Mouse (Mus musculus) hindbrain, embryonic 16.5 days (tissue): ENCODE measurements around the gene Mbd3. TPM values are rescaled to one million over a fixed set of nuclear protein-coding genes. Genes with fewer than 3 reads are reported as not detected.

Experiments used
- ATAC-seq: fragments of 200-750 bp; cut with Nextera tagmentation; 2 replicates; pipeline ENCODE4 v1.8.0; 2017; ENCODE audit warnings: moderate TSS enrichment, moderate library complexity
- H3K27ac ChIP-seq: fragments of 300-500 bp; sonication (generic); 2 replicates; pipeline ENCODE4 v1.5.1; 2014; ENCODE audit warnings: low read depth, mild to moderate bottlenecking, control low read depth, low read length, moderate library complexity
- H3K27me3 ChIP-seq: fragments of 300-500 bp; sonication (generic); replicated peaks from 2 replicates; pipeline ENCODE4 v1.6.1; 2014; ENCODE audit warnings: low read length; ENCODE audit not compliant: control insufficient read depth, insufficient read depth
- H3K36me3 ChIP-seq: fragments of 300-500 bp; sonication (generic); 2 replicates; pipeline ENCODE4 v1.6.1; 2014; ENCODE audit warnings: mild to moderate bottlenecking, low read length, moderate library complexity, mixed read lengths; ENCODE audit not compliant: control insufficient read depth, insufficient read depth
- H3K4me1 ChIP-seq: fragments of 300-500 bp; sonication (generic); 2 replicates; pipeline ENCODE4 v1.6.1; 2014; ENCODE audit warnings: low read depth, low read length; ENCODE audit not compliant: control insufficient read depth, insufficient read depth
- H3K4me2 ChIP-seq: fragments of 300-500 bp; sonication (generic); 2 replicates; pipeline ENCODE4 v1.6.1; 2014; ENCODE audit warnings: mild to moderate bottlenecking, low read length, control low read depth, moderate library complexity
- H3K4me3 ChIP-seq: fragments of 300-500 bp; sonication (generic); 2 replicates; pipeline ENCODE4 v1.5.1; 2014; ENCODE audit warnings: mild to moderate bottlenecking, low read length, control low read depth, moderate library complexity
- H3K9ac ChIP-seq: fragments of 300-500 bp; sonication (generic); 2 replicates; pipeline ENCODE4 v1.6.1; 2014; ENCODE audit warnings: low read depth, mild to moderate bottlenecking, control low read depth, low read length, moderate library complexity
- H3K9me3 ChIP-seq: fragments of 300-500 bp; sonication (generic); 2 replicates; pipeline ENCODE4 v1.6.1; 2014; ENCODE audit warnings: mild to moderate bottlenecking, low read length, moderate library complexity; ENCODE audit not compliant: control insufficient read depth
- WGBS: fragments of 180-500 bp; shearing (Covaris S2); extraction: QIAGEN DNeasy Blood & Tissue Kit; methylation state at CpG from one replicate; pipeline ENCODE4 v1.1.7; 2014; 5-methylcytosine and 5-hydroxymethylcytosine counted together
- polyA plus RNA-seq: library from polyadenylated mRNA; unstranded; fragments of >200 nt; fragmentation: Nextera tagmentation; extraction: Ambion mirVana; gene quantifications from 2 replicates; pipeline ENCODE4 v1.2.1, GENCODE M21; 2015

Gene Mbd3
- polyA plus RNA-seq, 1 experiment from 2014 or later: 196 TPM

GRCm38 (mm10) chr10:80430375-80430980, 31.1 kb upstream of the Mbd3 start:
- H3K9ac ChIP-seq: no peak overlapping the region; the same call in 1 of the 2 replicates
- H3K9me3 ChIP-seq: no peaks in the 10 kb centered on the region
- peaks cover 37% of the 10 kb centered on the region for H3K36me3 ChIP-seq
- no peak overlapping the region for H3K27ac ChIP-seq
- no peak overlapping the region for H3K4me3 ChIP-seq
- no peak overlapping the region for H3K4me2 ChIP-seq
- 72% methylated on average over 8 of the region's 8 CpGs for WGBS
- peaks cover 19% of the 10 kb centered on the region for H3K4me1 ChIP-seq
- no peaks in the 10 kb centered on the region for H3K27me3 ChIP-seq
- ATAC-seq: no peak

DNA sequence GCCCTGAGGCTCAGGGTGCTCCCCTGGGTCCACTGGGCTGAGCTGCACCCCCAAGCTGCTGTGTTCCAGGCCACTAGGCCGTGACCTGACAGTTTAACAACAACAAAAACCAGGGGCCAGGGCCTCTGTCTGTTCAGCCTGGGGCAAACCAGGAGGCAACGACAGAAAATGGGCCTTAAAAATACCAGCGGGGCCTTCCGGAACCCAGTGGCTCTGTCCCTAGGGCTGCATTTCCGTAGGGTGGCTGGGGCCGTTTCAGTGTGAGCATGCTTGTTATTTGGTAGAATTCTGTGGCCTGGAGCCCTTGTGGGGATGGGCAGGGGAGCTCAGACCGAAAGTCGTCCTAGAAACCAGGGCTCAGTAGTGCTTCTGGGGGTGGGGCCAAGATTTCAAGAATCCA, 30.4 kb upstream of the Mbd3 start:
- peaks cover 19% of the 10 kb centered on the region for H3K4me1 ChIP-seq
- no peak overlapping the region for H3K27ac ChIP-seq
- H3K9me3 ChIP-seq: no peaks in the 10 kb centered on the region
- no peak overlapping the region for H3K4me3 ChIP-seq
- no peak for ATAC-seq
- H3K9ac ChIP-seq: no peak overlapping the region; the same call in 1 of the 2 replicates
- WGBS: 84% methylated on average over 8 of the region's 8 CpGs
- H3K4me2 ChIP-seq: no peak overlapping the region
- H3K36me3 ChIP-seq: peaks cover 42% of the 10 kb centered on the region
- no peaks in the 10 kb centered on the region for H3K27me3 ChIP-seq

GRCm38 (mm10) chr10:80425041-80425440, 25.7 kb upstream of the Mbd3 start:
- Histone ChIP-seq H3K9ac (no peak overlapping the region), H3K27me3 (no peaks in the 10 kb centered on the region), H3K27ac (no peak overlapping the region), H3K9me3 (no peaks in the 10 kb centered on the region), H3K36me3 (peaks cover 53% of the 10 kb centered on the region), H3K4me3 (no peak overlapping the region), H3K4me2 (no peak overlapping the region), H3K4me1 (peaks cover 5% of the 10 kb centered on the region; the same call in 1 of the 2 replicates)
- 93% methylated on average over 3 of the region's 3 CpGs for WGBS
- no peak for ATAC-seq

GRCm38 (mm10) chr10:80423562-80423961, 24.2 kb upstream of the Mbd3 start:
- no peak overlapping the region for H3K27ac ChIP-seq
- no peak overlapping the region for H3K9ac ChIP-seq
- H3K4me1 ChIP-seq: peaks cover 7% of the 10 kb centered on the region
- no peak overlapping the region for H3K4me3 ChIP-seq
- WGBS: 48% methylated on average over 4 of the region's 4 CpGs
- H3K27me3 ChIP-seq: no peaks in the 10 kb centered on the region
- H3K4me2 ChIP-seq: no peak overlapping the region
- peaks cover 47% of the 10 kb centered on the region for H3K36me3 ChIP-seq
- no peaks in the 10 kb centered on the region for H3K9me3 ChIP-seq
- no peak for ATAC-seq

DNA sequence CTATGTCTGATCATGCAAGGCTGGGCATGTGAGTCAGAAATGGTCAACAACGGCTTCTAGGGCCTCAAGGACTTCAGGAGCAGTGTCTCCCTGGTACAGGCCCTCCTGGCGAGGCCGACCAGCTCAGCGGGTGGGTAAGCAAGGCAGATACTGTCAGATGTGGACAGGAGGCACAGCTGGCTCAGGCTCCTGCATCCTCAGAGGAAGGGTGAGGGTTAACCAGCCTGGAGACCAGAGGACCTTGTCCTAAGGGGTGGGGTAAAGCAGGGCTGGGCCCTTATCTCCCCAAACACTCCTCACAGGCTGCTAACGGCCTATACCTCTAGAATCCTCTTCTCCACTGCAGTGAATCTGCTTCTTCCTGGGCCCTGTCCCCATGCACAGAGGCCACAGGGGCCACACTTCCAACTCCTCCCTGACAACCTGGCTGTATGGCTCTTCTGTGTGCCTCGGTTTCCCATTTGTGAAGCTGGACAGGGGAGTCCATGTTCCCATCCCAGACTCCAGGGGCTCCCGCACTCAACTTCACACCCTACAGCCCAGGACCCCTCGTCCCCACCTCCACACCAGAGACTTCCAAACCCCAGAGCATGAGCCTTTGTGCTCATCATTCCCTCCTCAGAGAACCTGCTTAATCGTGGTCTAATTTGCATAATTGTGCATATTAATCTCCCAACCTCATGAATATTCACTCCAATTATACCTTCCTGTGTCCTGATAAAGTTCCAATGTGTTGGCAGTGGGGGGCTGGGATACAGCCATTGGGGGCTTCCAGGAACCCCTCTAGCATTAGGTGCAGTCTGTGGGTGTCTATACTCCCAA, 22.5 kb upstream of the Mbd3 start:
- H3K4me2 ChIP-seq: no peak overlapping the region
- H3K27ac ChIP-seq: no peak overlapping the region; the same call in 1 of the 2 replicates
- no peaks in the 10 kb centered on the region for H3K9me3 ChIP-seq
- 67% methylated on average over 9 of the region's 9 CpGs for WGBS
- H3K36me3 ChIP-seq: peaks cover 42% of the 10 kb centered on the region
- H3K4me3 ChIP-seq: no peak overlapping the region
- H3K4me1 ChIP-seq: peaks cover 10% of the 10 kb centered on the region
- no peaks in the 10 kb centered on the region for H3K27me3 ChIP-seq
- no peak overlapping the region for H3K9ac ChIP-seq
- ATAC-seq: no peak

DNA sequence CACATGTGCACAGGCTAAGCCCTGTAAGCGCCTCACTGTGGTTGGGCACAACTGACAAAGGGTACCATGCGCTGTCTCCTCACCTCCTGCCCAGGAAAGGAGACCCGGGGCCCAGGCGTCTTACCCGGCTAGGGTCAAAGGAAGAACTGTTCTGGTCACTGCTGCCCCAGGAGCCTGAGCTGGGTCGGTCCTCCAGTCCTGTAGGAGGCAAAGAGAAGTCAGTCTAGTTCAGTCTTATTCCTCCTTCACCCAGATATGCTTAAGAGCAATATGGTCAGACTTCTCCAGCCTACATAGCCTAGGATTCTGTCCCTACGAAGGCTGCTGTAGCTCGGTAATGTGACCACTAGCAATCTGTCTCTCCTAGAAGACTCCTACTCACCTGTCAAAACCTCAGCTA, 21.9 kb upstream of the Mbd3 start:
- ATAC-seq: no peak
- Histone ChIP-seq H3K27ac (no peak overlapping the region), H3K27me3 (no peaks in the 10 kb centered on the region), H3K4me3 (no peak overlapping the region), H3K9ac (no peak overlapping the region), H3K9me3 (no peaks in the 10 kb centered on the region), H3K36me3 (peaks cover 42% of the 10 kb centered on the region), H3K4me1 (peaks cover 10% of the 10 kb centered on the region), H3K4me2 (no peak overlapping the region)
- WGBS: 92% methylated on average over 8 of the region's 8 CpGs

GRCm38 (mm10) chr10:80420729-80421128, 21.4 kb upstream of the Mbd3 start:
- Histone ChIP-seq H3K9ac (no peak overlapping the region), H3K4me2 (no peak overlapping the region), H3K4me3 (no peak overlapping the region), H3K36me3 (peaks cover 43% of the 10 kb centered on the region), H3K4me1 (peaks cover 10% of the 10 kb centered on the region), H3K27ac (no peak overlapping the region), H3K27me3 (no peaks in the 10 kb centered on the region), H3K9me3 (no peaks in the 10 kb centered on the region)
- ATAC-seq: no peak
- WGBS: 92% methylated on average over 10 of the region's 10 CpGs

GRCm38 (mm10) chr10:80419419-80419818, 20.1 kb upstream of the Mbd3 start:
- WGBS: 56% methylated on average over 8 of the region's 8 CpGs
- H3K9ac ChIP-seq: 0 out of 2 replicates have a peak overlapping the region, but pooled peaks have one; percentile 14
- ATAC-seq: no peak
- H3K9me3 ChIP-seq: no peaks in the 10 kb centered on the region
- H3K27me3 ChIP-seq: no peaks in the 10 kb centered on the region
- H3K4me1 ChIP-seq: peaks cover 10% of the 10 kb centered on the region
- peaks cover 48% of the 10 kb centered on the region for H3K36me3 ChIP-seq
- no peak overlapping the region; the same call in 1 of the 2 replicates for H3K27ac ChIP-seq
- no peak overlapping the region for H3K4me2 ChIP-seq
- no peak overlapping the region for H3K4me3 ChIP-seq

- Histone ChIP-seq H3K4me3 (no peak overlapping the region), H3K27me3 (no peaks in the 10 kb centered on the region), H3K4me2 (no peak overlapping the region), H3K27ac (peak overlapping the region; percentile 27; the same call in 1 of the 2 replicates), H3K4me1 (peaks cover 10% of the 10 kb centered on the region), H3K9ac (no peak overlapping the region), H3K36me3 (peaks cover 48% of the 10 kb centered on the region), H3K9me3 (no peaks in the 10 kb centered on the region)
- WGBS: 41% methylated on average over 3 of the region's 3 CpGs
- ATAC-seq: peak; percentile 4; the same call in 1 of the 2 replicates
Observed at GRCm38 (mm10) chr10:80418311-80418710, 19.0 kb upstream of the Mbd3 start.
